Mouse (Mus musculus) ES-E14 (cell line): Measurements from ENCODE around the gene Scarf1. TPM values are rescaled to one million over a fixed set of nuclear protein-coding genes. Genes with fewer than 3 reads are reported as not detected.

ENCODE experiments used
- DNase-seq: peaks from one replicate; pipeline ENCODE4 v3.0.0-alpha.2; 2013; ENCODE audit warnings: low read depth, low spot score
- H3K27ac ChIP-seq: 2 replicates; pipeline ENCODE4 v1.5.1; 2012; ENCODE audit warnings: low read depth, mild to moderate bottlenecking, low read length, moderate library complexity, mixed read lengths; ENCODE audit not compliant: poor library complexity, insufficient read depth, severe bottlenecking
- H3K36me3 ChIP-seq: 2 replicates; pipeline ENCODE4 v1.6.1; 2012; ENCODE audit warnings: mild to moderate bottlenecking, low read length, moderate library complexity, mixed read lengths; ENCODE audit not compliant: control insufficient read depth, poor library complexity, insufficient read depth, severe bottlenecking
- H3K4me1 ChIP-seq, 2 experiments: fragments of 150-350 bp in 1 of 2; sonication (generic) in 1 of 2; 2 replicates each; pipeline ENCODE4 v1.6.1; 2012; ENCODE audit warnings: low read length in 2 of 2, mild to moderate bottlenecking in 1 of 2, mixed read lengths in 1 of 2; ENCODE audit not compliant: control insufficient read depth in 2 of 2, insufficient read depth in 2 of 2, poor library complexity in 1 of 2
- H3K4me3 ChIP-seq, 2 experiments: fragments of 150-350 bp in 1 of 2; sonication (generic) in 1 of 2; 2 replicates each; pipeline ENCODE4 v1.5.1; 2012; ENCODE audit warnings: low read length in 2 of 2, low read depth in 1 of 2, mild to moderate bottlenecking in 1 of 2, mixed read lengths in 1 of 2; ENCODE audit not compliant: insufficient read depth in 1 of 2, poor library complexity in 1 of 2, severe bottlenecking in 1 of 2
- H3K9ac ChIP-seq: 2 replicates; pipeline ENCODE4 v1.6.1; 2012; ENCODE audit warnings: low read depth, mild to moderate bottlenecking, low read length, mixed read lengths; ENCODE audit not compliant: poor library complexity, insufficient read depth, severe bottlenecking
- H3K9me3 ChIP-seq: fragments of 150-350 bp; sonication (generic); 2 replicates; pipeline ENCODE4 v1.6.1; 2012; ENCODE audit warnings: low read depth, mild to moderate bottlenecking, low read length; ENCODE audit not compliant: control insufficient read depth, insufficient read depth
- CHD2 ChIP-seq: IDR thresholded peaks from 2 replicates; pipeline ENCODE4 v1.6.1; 2014; ENCODE audit warnings: mild to moderate bottlenecking, low read depth, low read length, inconsistent platforms
- HCFC1 ChIP-seq: IDR thresholded peaks from 2 replicates; pipeline ENCODE4 v1.6.1; 2012; ENCODE audit warnings: low read length, inconsistent platforms, borderline replicate concordance; ENCODE audit not compliant: insufficient read depth
- MAFK ChIP-seq: IDR thresholded peaks from 2 replicates; pipeline ENCODE4 v1.6.1; 2014; ENCODE audit warnings: mild to moderate bottlenecking, low read depth, low read length, inconsistent platforms; ENCODE audit not compliant: insufficient read depth
- ZC3H11A ChIP-seq: IDR thresholded peaks from 2 replicates; pipeline ENCODE4 v1.6.1; 2012; ENCODE audit warnings: low read depth, mild to moderate bottlenecking, inconsistent platforms, low read length, borderline replicate concordance
- ZNF384 ChIP-seq: IDR thresholded peaks from 2 replicates; pipeline ENCODE4 v1.6.1; 2012; ENCODE audit warnings: low read depth, low read length, inconsistent platforms
- in situ Hi-C, 2 experiments: fragments of 600-800 bp; cut with MboI; formaldehyde crosslinking; loops; one replicate each; pipeline ENCODE4 v1.15.1; 2025; ENCODE audit warnings: low sequenced_read_pairs in 2 of 2, inconsistent platforms in 1 of 2; ENCODE audit not compliant: unreplicated experiment in 2 of 2
- total RNA-seq: library from RNA; depleted of rRNA; stranded (reverse); fragments of 300-350 nt; gene quantifications from 2 replicates; pipeline ENCODE4 v1.2.3, GENCODE M21; 2012

Gene Scarf1
- total RNA-seq, 1 experiment, result 3.1 TPM

DNA sequence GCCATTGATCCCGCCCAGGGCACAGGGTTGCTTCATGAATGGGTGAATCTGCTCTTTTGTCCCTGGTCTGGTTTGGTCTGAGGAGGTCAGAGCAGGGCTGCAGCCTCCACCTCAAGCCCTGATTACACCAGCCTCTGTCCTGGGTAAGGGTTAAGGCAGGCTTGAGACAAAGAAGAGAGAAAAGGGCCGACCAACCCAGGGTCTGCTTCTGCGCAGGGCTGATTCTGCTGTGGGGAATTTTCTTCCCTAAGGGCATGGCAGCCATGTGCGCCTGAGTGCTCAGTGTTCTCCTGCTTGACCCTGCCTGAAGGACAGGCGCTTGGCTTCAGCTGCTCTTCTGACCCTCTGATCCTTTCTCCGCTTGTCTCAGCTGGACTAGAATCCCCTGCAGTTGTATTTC is 43.8 kb downstream of the Scarf1 start:
- H3K4me1 ChIP-seq, result peaks cover 0 to 6% of the 10 kb centered on the region in 2 experiments; a peak in 1 of 4 replicates
- peak overlapping the region; percentile 64 for H3K27ac ChIP-seq
- TF ChIP-seq HCFC1 (no peak), ZNF384 (no peak), MAFK (no peak), ZC3H11A (no peak), CHD2 (no peak)
- 0 out of 2 replicates have a peak, but pooled peaks cover 1% of the 10 kb centered on the region for H3K36me3 ChIP-seq
- H3K9me3 ChIP-seq, result no peaks in the 10 kb centered on the region
- H3K9ac ChIP-seq, result peak overlapping the region; percentile 44; the same call in 1 of the 2 replicates
- peak overlapping the region in 1 of 2 experiments; percentile 14; a peak in 2 of 4 replicates for H3K4me3 ChIP-seq
- DNase-seq, result peak; percentile 51
- in situ Hi-C loops, result no loop called here

DNA sequence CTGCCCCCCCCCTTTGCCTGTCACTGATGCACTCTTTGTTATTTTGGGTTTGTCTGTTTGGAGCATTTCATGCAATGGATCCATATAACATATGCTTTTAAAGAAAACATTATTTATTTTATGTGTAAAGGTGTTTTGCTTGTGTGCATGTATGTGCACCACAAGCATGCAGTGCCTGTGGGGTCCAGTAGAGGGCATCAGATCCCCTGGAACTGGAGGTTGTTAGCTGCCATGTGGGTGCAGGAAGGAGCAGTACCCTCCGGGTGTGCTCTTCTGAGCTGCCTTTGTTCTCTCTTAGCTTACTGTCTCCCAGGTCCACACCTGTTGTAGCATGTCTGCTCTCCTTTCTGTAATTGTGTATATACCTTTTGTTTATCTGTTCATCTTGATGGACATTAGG is 44.8 kb downstream of the Scarf1 start:
- peak; percentile 63 for DNase-seq
- no peaks in the 10 kb centered on the region for H3K9me3 ChIP-seq
- no peak overlapping the region for H3K9ac ChIP-seq
- no peak overlapping the region for H3K27ac ChIP-seq
- in situ Hi-C loops, result no loop called here
- H3K4me1 ChIP-seq, result peaks cover 0 to 4% of the 10 kb centered on the region in 2 experiments; a peak in 1 of 4 replicates
- H3K4me3 ChIP-seq, result no peak overlapping the region
- peaks cover 4% of the 10 kb centered on the region; the same call in 1 of the 2 replicates for H3K36me3 ChIP-seq
- TF ChIP-seq HCFC1 (no peak), MAFK (no peak), ZC3H11A (no peak), ZNF384 (no peak), CHD2 (no peak)

DNA sequence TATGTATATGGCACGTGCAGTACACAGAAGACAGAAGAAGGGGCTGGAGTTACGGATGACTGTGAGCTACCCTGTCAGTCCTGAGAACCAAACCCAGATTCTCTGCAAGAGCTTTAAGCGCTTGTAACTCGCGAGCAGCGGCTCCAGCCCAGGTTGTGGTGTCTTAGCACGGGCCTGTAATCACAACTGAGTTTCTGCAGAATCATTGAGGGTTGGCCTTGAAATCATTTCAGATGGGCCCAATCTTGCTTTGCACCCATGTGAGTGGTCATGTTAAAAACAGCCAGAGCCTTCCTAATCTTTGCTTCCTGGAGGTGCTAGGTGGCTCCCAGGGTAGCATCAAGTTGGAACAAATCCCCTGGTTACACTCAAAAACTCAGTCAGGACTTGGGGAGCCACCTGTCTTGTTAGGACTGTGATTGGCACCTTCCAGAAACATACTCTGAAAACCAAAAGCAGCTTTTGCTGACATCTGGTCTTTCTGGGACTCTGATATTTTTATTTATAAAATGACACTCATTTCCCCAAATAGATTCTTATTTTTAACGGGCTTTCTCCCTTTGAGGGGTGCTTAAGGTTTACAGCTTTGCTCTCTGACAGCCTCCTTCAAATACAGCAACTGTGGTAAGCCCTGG is 46.6 kb downstream of the Scarf1 start:
- Histone ChIP-seq H3K27ac (no peak overlapping the region), H3K36me3 (peaks cover 14% of the 10 kb centered on the region; the same call in 1 of the 2 replicates), H3K4me3 (no peak overlapping the region), H3K4me1 (peaks cover 0 to 4% of the 10 kb centered on the region in 2 experiments; a peak in 1 of 4 replicates), H3K9me3 (no peaks in the 10 kb centered on the region), H3K9ac (no peak overlapping the region)
- no peak for DNase-seq
- TF ChIP-seq ZC3H11A, result no peak
- in situ Hi-C loops, result no loop called here

DNA sequence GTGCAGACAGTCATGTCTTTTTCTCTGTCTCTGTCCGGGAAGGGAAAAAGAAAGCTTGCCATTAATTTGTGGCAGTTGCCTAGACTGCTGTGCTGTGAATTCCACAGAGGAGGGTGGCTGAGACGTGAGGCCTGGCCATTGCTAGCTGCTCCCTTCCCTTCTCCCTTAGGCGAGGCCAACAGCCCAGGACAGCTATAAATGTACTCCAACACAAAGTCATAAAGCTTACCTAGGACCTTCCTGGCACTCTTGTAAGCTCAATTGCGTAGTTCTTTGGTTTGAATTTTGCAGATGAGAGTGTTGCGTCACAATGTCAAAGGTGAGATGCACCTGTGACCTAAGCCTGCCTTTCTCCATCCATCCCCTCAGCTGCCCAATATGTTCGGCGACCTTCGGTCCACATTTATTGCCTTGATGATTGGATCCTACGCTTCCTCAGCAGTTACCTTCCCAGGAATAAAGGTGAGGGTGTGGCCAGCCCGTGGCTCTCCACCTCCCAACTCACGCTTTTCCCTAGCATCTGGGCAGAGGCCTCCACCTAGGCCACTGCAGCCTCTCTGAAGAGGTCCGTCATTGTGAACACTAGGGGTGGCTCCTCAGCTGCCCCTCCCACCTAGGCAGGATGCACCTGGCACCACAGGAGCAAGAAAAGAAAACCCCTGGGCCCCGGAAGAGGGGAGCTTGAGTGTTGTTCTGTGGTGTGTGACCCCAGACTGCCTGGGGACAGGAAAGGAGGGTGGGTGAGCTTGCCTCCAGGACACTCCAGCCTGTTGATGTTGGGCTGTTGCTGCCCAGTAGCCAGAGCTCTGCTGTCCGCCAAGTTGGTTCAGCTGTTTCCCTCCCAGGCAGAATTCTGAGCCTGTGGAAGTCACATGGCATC is 47.4 kb downstream of the Scarf1 start:
- in situ Hi-C loops, result no loop called here
- no peak for TF ChIP-seq ZC3H11A
- no peak for TF ChIP-seq HCFC1
- no peak overlapping the region for H3K4me3 ChIP-seq
- DNase-seq, result no peak
- H3K27ac ChIP-seq, result no peak overlapping the region
- no peaks in the 10 kb centered on the region for H3K9me3 ChIP-seq
- H3K4me1 ChIP-seq, result peaks cover 0 to 4% of the 10 kb centered on the region in 2 experiments; a peak in 1 of 4 replicates
- H3K9ac ChIP-seq, result 0 out of 2 replicates have a peak overlapping the region, but pooled peaks have one; percentile 12
- H3K36me3 ChIP-seq, result peaks cover 14% of the 10 kb centered on the region; the same call in 1 of the 2 replicates

DNA sequence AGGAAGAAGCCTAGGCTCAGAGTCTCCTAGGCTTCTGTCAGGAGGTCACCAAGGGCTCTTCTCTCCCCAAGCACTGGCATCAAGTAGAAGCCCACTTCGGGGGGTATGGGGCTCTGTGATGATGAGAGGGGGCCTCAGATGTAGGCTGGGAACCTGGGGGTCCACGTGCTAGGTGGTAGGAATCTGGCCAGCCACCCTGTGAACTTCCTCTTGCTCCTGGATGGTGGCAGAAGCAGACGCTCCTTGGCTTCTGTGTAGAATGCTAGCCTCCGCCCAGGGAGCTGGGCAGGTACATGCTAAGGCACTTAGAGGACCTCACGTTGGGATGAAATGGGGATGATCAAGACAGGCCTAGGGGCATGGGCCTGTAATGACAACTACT is 48.1 kb downstream of the Scarf1 start:
- Histone ChIP-seq H3K27ac (no peak overlapping the region), H3K9ac (no peak overlapping the region), H3K4me3 (no peak overlapping the region), H3K36me3 (peaks cover 17% of the 10 kb centered on the region; the same call in 1 of the 2 replicates), H3K4me1 (peaks cover 0 to 4% of the 10 kb centered on the region in 2 experiments; a peak in 1 of 4 replicates), H3K9me3 (no peaks in the 10 kb centered on the region)
- no peak for DNase-seq
- no peak for TF ChIP-seq ZNF384
- TF ChIP-seq ZC3H11A, result no peak
- TF ChIP-seq CHD2, result no peak
- TF ChIP-seq MAFK, result no peak
- no peak for TF ChIP-seq HCFC1
- in situ Hi-C loops, result no loop called here
